Mouse (Mus musculus) kidney, embryonic 15.5 days (tissue): ENCODE results near the gene Itgbl1. TPM values are rescaled to one million over a fixed set of nuclear protein-coding genes. Genes with fewer than 3 reads are reported as not detected.
"Not testable (repeated sequence)": the region's sequence is repeated elsewhere in the genome, so short reads cannot be mapped to it uniquely, and the experiment has no call there.

Source experiments
- ATAC-seq: fragments of 200-750 bp; cut with Nextera tagmentation; replicated peaks from 2 replicates; pipeline ENCODE4 v1.8.0; 2017; ENCODE audit warnings: moderate TSS enrichment; ENCODE audit not compliant: low FRiP score
- H3K27ac ChIP-seq: fragments of 300-500 bp; sonication (generic); 2 replicates; pipeline ENCODE4 v1.5.1; 2015; ENCODE audit warnings: mild to moderate bottlenecking, inconsistent platforms
- H3K27me3 ChIP-seq: fragments of 300-500 bp; sonication (generic); 2 replicates; pipeline ENCODE4 v1.6.1; 2015; ENCODE audit warnings: inconsistent platforms
- H3K36me3 ChIP-seq: fragments of 300-500 bp; sonication (generic); 2 replicates; pipeline ENCODE4 v1.6.1; 2015; ENCODE audit warnings: inconsistent platforms
- H3K4me1 ChIP-seq: fragments of 300-500 bp; sonication (generic); 2 replicates; pipeline ENCODE4 v1.6.1; 2015; ENCODE audit warnings: inconsistent platforms
- H3K4me2 ChIP-seq: fragments of 300-500 bp; sonication (generic); 2 replicates; pipeline ENCODE4 v1.6.1; 2015; ENCODE audit warnings: moderate library complexity, mild to moderate bottlenecking, inconsistent platforms
- H3K4me3 ChIP-seq: fragments of 300-500 bp; sonication (generic); replicated peaks from 2 replicates; pipeline ENCODE4 v1.5.1; 2015; ENCODE audit warnings: mild to moderate bottlenecking, inconsistent platforms
- H3K9ac ChIP-seq: fragments of 300-500 bp; sonication (generic); 2 replicates; pipeline ENCODE4 v1.6.1; 2015; ENCODE audit warnings: mild to moderate bottlenecking, inconsistent platforms
- H3K9me3 ChIP-seq: fragments of 300-500 bp; sonication (generic); replicated peaks from 2 replicates; pipeline ENCODE4 v1.6.1; 2016; ENCODE audit warnings: inconsistent platforms
- WGBS: fragments of 180-500 bp; shearing (Covaris S2); methylation state at CpG from one replicate; pipeline ENCODE4 v1.1.7; 2015; ENCODE audit warnings: mixed read lengths; 5-methylcytosine and 5-hydroxymethylcytosine counted together
- polyA plus RNA-seq: library from polyadenylated mRNA; unstranded; fragments of >200 nt; fragmentation: Nextera tagmentation; extraction: Ambion mirVana; gene quantifications from 2 replicates; pipeline ENCODE4 v1.2.1, GENCODE M21; 2015

Gene Itgbl1
- 0.26 and 0.34 TPM in 2 replicates for polyA plus RNA-seq

DNA sequence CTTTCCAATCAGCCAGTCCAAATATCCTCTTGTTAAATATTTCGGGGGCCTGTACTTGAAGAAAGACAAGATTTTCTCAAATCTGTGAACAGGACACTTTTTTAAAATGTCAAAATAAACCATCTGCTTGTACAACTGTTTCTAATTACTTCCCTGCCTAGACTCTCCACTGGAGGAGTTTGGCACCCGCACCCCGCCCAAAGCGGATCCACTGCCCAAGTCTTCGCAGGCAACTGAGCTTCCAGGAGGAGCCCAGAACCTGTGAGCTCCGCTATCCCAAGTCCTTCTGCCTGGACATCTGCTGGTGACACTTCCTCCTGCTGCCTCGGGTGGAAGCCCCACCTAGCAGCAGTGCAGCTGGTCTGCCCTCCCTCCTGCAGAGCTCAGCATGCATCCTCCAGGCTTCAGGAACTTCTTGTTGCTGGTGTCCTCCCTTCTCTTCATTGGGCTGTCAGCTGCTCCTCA lies at the start of gene Itgbl1:
TSS of gene Itgbl1 (plus strand) at position 51 of the 465 bp plus-strand sequence.
- no peaks in the 10 kb centered on the region for H3K9me3 ChIP-seq
- H3K9ac ChIP-seq, result no peak within 1 kb of the TSS
- no peaks in the 10 kb centered on the region for H3K27me3 ChIP-seq
- H3K36me3 ChIP-seq, result no peaks in the 10 kb centered on the region
- H3K4me3 ChIP-seq, result no peak within 1 kb of the TSS
- no peak for ATAC-seq
- H3K4me2 ChIP-seq, result no peak within 1 kb of the TSS
- H3K4me1 ChIP-seq, result peaks cover 4% of the 10 kb centered on the region; the same call in 1 of the 2 replicates
- no peak within 1 kb of the TSS for H3K27ac ChIP-seq
- 37% methylated on average over 7 of the region's 7 CpGs for WGBS

DNA sequence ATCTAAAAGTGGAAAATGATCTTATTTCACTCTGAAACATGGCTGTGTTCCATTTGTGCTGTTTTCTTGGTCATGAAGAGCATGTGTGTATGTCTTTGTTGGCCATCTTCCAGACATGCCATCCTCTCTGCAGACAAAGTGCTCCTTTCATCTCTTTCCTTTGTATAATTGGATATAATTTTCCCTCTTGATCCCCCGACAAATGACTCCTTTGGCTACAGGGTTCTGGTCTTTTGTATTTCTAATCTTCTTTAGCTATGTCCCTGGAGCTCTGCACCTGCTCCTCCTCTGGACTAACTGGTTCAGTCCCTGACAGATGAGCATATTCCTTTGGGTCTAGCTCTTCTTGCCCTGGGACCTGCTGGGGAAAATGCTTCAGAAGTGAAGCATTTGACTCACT lies 36.8 kb upstream of the Itgbl1 start:
- no peak overlapping the region for H3K4me2 ChIP-seq
- H3K27ac ChIP-seq, result no peak overlapping the region
- no peaks in the 10 kb centered on the region for H3K9me3 ChIP-seq
- WGBS, result 60% methylated on average over 1 of the region's 1 CpGs
- H3K36me3 ChIP-seq, result no peaks in the 10 kb centered on the region
- peaks cover 6% of the 10 kb centered on the region; the same call in 1 of the 2 replicates for H3K4me1 ChIP-seq
- H3K9ac ChIP-seq, result no peak overlapping the region
- ATAC-seq, result no peak
- no peak overlapping the region for H3K4me3 ChIP-seq
- peaks cover 19% of the 10 kb centered on the region for H3K27me3 ChIP-seq

DNA sequence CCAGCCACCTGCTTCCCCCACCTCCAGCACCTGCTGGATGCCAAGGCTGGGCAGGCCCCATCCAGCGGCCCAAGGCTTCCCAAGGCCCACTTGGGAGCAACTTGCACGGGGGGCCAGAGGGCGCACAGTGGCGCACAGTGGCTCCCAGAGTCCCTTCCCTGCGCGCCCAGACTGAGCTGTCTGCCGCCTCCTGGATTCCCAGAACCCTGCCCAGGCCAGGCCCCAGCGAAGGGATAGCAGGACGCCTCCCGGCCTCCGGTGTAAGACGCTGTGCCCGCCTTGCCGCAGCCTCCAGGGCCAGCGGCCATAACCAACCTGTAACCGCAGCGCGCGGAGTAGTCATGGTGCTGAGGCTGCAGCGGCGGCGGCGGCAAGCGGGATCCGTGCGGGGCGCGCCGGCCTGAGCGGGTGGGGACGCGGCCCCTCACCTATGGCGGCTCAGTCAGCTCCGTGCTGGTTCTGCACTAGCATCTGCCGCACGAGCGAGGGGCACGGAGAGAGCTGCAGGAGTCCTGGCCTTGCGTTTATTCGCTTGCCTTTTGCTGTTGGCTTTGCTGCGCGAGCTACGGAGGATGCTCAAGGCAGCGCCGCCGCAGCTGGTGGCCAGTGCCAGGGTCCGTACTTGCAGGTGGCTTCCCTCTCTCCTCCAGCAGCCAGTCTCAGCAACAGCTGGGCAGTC lies 33.1 kb upstream of the Itgbl1 start, which contains the start of gene Nalcn:
TSS of gene Nalcn (minus strand) at position 644 of the 679 bp plus-strand sequence.
- Histone ChIP-seq H3K27ac (no peak within 1 kb of the TSS), H3K4me1 (peaks cover 6% of the 10 kb centered on the region; the same call in 1 of the 2 replicates), H3K9me3 (no peaks in the 10 kb centered on the region), H3K4me3 (peak within 1 kb of the TSS; percentile 47), H3K9ac (peak within 1 kb of the TSS; percentile 29; the same call in 1 of the 2 replicates), H3K27me3 (peaks cover 19% of the 10 kb centered on the region), H3K4me2 (peak within 1 kb of the TSS; percentile 87), H3K36me3 (no peaks in the 10 kb centered on the region)
- peak; percentile 89 for ATAC-seq
- WGBS, result 2% methylated on average over 47 of the region's 47 CpGs

DNA sequence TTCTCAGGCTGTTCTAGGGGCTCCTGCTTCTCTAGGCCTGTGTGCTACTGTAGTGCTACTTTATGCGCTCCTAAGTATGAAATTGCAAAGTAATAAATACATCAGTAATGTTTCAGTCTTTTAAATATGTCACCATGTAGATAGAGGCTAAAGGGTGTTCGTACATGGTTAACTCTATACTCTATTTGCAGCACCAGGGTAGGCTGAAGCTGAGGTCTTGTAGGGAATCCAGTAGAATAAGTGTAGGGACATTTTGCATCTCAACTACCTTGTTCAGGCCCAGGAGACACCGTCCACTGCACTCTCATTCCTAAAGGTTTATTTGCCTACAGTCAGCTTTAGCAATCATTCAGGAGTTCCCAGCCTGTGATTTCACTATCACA lies 32.6 kb upstream of the Itgbl1 start:
- no peak for ATAC-seq

DNA sequence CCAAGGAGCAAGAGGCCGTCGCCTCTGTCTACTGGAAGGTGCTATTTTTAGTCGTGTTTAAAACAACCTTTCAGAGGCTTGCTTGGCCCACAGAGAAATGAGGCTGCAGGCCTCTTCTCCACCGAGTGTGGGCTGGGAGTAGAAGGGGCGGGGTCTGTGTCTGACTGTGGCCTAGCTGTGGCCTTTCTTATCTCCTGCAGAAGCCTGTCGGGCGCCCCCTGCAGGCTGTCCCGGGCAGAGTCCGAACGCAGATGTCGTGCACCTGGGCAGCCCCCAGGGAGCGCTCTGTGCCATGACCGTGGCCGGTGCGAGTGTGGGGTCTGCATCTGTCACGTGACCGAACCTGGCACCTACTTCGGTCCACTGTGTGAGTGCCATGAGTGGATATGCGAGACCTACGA lies 1.3 kb downstream of the Itgbl1 start:
- H3K4me2 ChIP-seq, result peak overlapping the region; percentile 27

More for the DNA sequence above, 32.6 kb upstream of the Itgbl1 start:
- Histone ChIP-seq H3K27ac (no peak overlapping the region), H3K4me3 (peak overlapping the region; percentile 47), H3K4me1 (peaks cover 6% of the 10 kb centered on the region; the same call in 1 of the 2 replicates), H3K36me3 (no peaks in the 10 kb centered on the region), H3K27me3 (peaks cover 19% of the 10 kb centered on the region), H3K9ac (0 out of 2 replicates have a peak overlapping the region, but pooled peaks have one; percentile 29), H3K9me3 (no peaks in the 10 kb centered on the region), H3K4me2 (peak overlapping the region; percentile 87)
- WGBS, result 62% methylated on average over 3 of the region's 3 CpGs

DNA sequence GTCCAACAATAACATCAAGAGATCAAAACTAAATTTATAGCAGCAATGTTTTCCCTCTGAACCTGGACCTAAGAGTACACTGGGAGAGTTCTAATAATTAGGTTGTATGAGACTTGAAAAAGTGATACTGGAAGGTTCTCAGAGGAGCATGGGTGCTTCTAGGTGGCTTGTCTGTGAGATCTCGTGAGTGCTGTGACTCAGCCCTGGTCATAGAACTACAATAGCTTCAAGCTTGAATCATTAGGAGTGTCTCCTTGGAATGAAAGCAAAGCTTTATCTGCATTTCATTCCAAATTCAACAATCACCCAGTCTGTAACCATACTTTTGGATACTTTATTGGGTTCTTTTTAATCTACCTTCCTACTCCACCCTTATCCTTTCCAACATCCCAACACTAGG lies 2.6 kb downstream of the Itgbl1 start:
- H3K9me3 ChIP-seq, result no peaks in the 10 kb centered on the region
- H3K4me1 ChIP-seq, result peaks cover 4% of the 10 kb centered on the region; the same call in 1 of the 2 replicates
- no peak overlapping the region for H3K4me2 ChIP-seq
- no peaks in the 10 kb centered on the region for H3K36me3 ChIP-seq
- no peak overlapping the region for H3K4me3 ChIP-seq
- no peak overlapping the region for H3K9ac ChIP-seq
- ATAC-seq, result no peak
- no peak overlapping the region for H3K27ac ChIP-seq
- 57% methylated on average over 1 of the region's 1 CpGs for WGBS
- H3K27me3 ChIP-seq, result no peaks in the 10 kb centered on the region

More for the DNA sequence above, 1.3 kb downstream of the Itgbl1 start:
- peak; percentile 89 for ATAC-seq
- H3K27ac ChIP-seq, result no peak overlapping the region
- WGBS, result 23% methylated on average over 20 of the region's 20 CpGs
- no peak overlapping the region for H3K9ac ChIP-seq
- H3K4me3 ChIP-seq, result no peak overlapping the region
- no peaks in the 10 kb centered on the region for H3K9me3 ChIP-seq
- H3K36me3 ChIP-seq, result no peaks in the 10 kb centered on the region
- no peaks in the 10 kb centered on the region for H3K27me3 ChIP-seq
- peaks cover 4% of the 10 kb centered on the region; the same call in 1 of the 2 replicates for H3K4me1 ChIP-seq

DNA sequence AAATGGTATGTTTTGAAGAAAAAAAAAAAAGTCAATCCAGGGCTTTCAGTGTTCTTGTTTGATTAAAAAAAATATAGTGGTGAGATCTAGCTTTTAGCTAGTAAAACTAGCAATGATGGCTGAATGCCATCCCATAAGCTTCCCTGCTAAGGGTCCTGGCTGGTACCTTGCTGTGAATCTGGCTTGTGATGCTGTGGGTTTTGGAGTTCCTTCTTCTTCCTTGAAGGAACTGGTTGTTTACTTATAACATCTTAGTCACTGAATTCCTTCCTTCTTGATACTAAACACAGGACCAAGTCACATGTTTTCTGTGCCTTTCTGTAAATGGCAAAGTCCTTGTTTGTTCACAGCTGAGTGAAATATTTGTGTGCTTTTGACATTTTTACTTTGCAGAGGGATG lies 3.4 kb downstream of the Itgbl1 start:
- H3K36me3 ChIP-seq, result no peaks in the 10 kb centered on the region
- no peaks in the 10 kb centered on the region for H3K27me3 ChIP-seq
- peaks cover 4% of the 10 kb centered on the region; the same call in 1 of the 2 replicates for H3K4me1 ChIP-seq
- H3K9me3 ChIP-seq, result no peaks in the 10 kb centered on the region
- no peak for ATAC-seq
- H3K4me2 ChIP-seq, result no peak overlapping the region
- H3K27ac ChIP-seq, result no peak overlapping the region
- no peak overlapping the region for H3K4me3 ChIP-seq
- H3K9ac ChIP-seq, result no peak overlapping the region

DNA sequence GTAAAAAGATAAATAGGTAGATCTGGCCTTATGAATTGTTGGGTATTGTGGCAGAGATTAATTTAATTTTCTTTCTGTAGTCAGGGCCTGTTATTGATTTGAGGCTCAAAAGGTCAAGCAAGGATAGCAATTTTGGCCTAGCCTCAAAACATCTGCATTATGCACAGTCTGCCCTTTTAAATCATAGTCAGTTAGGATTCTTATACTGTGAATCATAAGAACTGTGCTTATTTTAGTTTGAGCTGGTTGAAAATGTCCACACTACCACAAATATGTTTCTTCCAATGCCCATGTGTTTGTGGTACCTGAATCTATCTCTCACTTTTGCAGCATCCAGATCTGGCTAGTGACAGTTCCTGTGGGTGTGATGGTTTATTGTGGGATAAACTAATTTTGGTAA lies 4.7 kb downstream of the Itgbl1 start:
- no peak overlapping the region for H3K4me2 ChIP-seq
- H3K9ac ChIP-seq, result no peak overlapping the region
- peaks cover 4% of the 10 kb centered on the region; the same call in 1 of the 2 replicates for H3K4me1 ChIP-seq
- H3K4me3 ChIP-seq, result no peak overlapping the region
- no peak overlapping the region for H3K27ac ChIP-seq
- H3K27me3 ChIP-seq, result no peaks in the 10 kb centered on the region
- no peak for ATAC-seq
- no peaks in the 10 kb centered on the region for H3K36me3 ChIP-seq
- no peaks in the 10 kb centered on the region for H3K9me3 ChIP-seq

DNA sequence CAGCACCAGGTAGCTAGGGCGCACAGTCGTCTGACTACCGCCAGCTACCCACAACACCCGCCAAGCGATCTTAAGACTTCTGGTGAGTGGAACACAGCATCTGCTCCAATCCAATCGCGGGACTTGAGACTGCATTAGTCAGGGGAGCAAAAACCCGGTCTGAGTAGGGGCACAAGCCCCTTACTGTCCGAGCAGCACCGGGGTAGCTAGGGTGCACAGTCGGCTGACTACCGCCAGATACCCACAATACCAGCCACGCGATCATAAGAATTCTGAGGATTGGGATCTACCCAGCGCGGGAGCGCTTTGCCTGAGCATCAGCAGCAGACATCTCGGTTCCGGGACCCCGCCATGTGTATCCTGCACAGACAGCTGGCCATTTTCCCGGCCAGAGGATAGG lies 11.3 kb downstream of the Itgbl1 start:
- ATAC-seq, H3K27me3 ChIP-seq, H3K9me3 ChIP-seq, H3K36me3 ChIP-seq, H3K27ac ChIP-seq, H3K4me2 ChIP-seq, H3K4me1 ChIP-seq, H3K4me3 ChIP-seq, H3K9ac ChIP-seq: not testable (repeated sequence)
- 83% methylated on average over 21 of the region's 21 CpGs for WGBS

DNA sequence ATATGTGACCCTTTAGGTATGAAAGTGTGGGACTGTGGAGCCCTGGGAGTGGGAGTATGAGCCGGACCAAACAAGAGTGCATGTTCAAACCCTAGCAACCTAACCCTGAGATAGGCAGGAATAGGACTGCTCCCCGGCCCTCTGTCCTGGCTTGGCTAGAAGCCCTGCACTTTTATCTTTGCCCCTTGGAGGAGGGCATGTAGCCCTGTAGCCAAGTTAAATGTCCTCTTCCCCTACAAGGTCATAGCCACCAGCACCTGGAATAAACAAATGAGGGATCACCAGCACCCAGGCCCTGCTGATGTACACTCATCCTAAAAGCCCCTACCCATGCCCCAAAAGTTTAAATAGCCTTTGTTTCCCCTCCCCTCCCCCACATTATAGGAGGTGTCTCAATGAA lies 18.3 kb downstream of the Itgbl1 start:
- Histone ChIP-seq H3K36me3 (no peaks in the 10 kb centered on the region), H3K9me3 (no peaks in the 10 kb centered on the region), H3K9ac (no peak overlapping the region), H3K4me3 (no peak overlapping the region), H3K4me2 (no peak overlapping the region), H3K27ac (no peak overlapping the region), H3K4me1 (no peaks in the 10 kb centered on the region), H3K27me3 (no peaks in the 10 kb centered on the region)
- WGBS, result 63% methylated on average over 2 of the region's 2 CpGs
- no peak for ATAC-seq

DNA sequence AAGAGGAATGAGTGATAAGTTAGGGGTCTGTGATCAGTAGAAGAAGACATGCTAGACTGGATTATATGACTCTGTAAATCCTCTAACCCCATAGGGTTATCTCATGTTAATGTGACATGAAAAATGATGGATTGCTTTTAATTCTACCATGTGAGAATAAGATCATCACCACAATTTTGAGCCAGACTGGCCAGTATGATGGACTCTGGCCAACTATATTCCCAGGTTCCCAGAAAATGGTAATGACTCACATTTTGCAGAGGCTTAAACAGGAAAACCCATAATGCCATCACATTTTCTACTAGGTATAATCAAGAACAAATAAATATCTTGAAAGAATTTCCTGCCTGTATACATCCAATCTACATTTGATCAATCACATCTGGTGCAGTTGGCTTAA lies 55.0 kb downstream of the Itgbl1 start:
- H3K27me3 ChIP-seq, result no peaks in the 10 kb centered on the region
- H3K27ac ChIP-seq, result no peak overlapping the region
- no peak overlapping the region for H3K4me3 ChIP-seq
- H3K9me3 ChIP-seq, result no peaks in the 10 kb centered on the region
- no peaks in the 10 kb centered on the region for H3K36me3 ChIP-seq
- no peaks in the 10 kb centered on the region for H3K4me1 ChIP-seq
- H3K4me2 ChIP-seq, result no peak overlapping the region
- no peak overlapping the region for H3K9ac ChIP-seq
- ATAC-seq, result no peak

DNA sequence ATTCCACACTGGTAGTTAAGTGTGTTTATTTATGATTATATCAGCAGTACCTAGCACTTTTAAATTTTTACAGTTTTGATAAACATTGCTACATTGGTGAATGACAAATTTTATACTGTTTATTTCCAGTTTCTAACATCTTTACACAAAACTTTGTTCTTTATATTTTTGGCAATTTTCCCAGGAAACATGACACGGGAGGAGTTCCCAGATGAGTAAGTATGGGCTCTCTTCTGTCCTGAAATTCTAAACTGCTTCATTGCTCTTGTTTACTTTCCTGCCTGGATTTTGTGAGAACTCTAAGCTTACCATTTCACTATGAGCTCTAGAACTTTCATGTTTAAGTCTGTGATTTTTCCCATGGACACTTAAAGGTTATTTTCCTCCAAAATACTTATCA lies 82.3 kb downstream of the Itgbl1 start:
- Histone ChIP-seq H3K9me3 (no peaks in the 10 kb centered on the region), H3K4me3 (no peak overlapping the region), H3K27me3 (no peaks in the 10 kb centered on the region), H3K4me2 (no peak overlapping the region), H3K27ac (no peak overlapping the region), H3K4me1 (no peaks in the 10 kb centered on the region), H3K36me3 (no peaks in the 10 kb centered on the region), H3K9ac (no peak overlapping the region)
- 35% methylated on average over 1 of the region's 1 CpGs for WGBS
- no peak for ATAC-seq

DNA sequence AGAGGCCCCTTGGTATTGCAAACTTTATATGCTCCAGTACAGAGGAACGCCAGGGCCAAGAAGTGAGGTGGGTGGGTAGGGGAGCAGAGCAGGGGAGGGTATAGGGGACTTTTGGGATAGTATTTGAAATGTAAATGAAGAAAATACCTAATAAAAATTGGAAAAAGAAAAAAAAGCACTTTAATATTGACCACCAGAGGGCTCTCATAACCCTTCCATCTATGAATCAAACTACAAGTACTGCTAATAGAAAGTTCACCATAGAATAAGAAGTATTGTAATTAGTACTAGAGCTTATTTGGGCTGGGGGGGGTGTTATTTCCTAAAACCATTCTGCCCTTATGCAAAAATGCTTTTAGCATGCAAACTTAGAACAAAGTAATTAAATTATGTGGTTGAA lies 91.2 kb downstream of the Itgbl1 start:
- WGBS, result 70% methylated on average over 1 of the region's 1 CpGs
- ATAC-seq, result no peak

More for the DNA sequence above, 91.2 kb downstream of the Itgbl1 start:
- H3K9ac ChIP-seq, result no peak overlapping the region
- no peak overlapping the region for H3K27ac ChIP-seq
- no peak overlapping the region for H3K4me3 ChIP-seq
- no peaks in the 10 kb centered on the region for H3K36me3 ChIP-seq
- H3K27me3 ChIP-seq, result no peaks in the 10 kb centered on the region
- H3K9me3 ChIP-seq, result no peaks in the 10 kb centered on the region
- no peaks in the 10 kb centered on the region for H3K4me1 ChIP-seq
- H3K4me2 ChIP-seq, result no peak overlapping the region
